Mouse (Mus musculus): ENCODE measurements around the gene Fam167b. TPM values are rescaled to one million over a fixed set of nuclear protein-coding genes. Genes with fewer than 3 reads are reported as not detected.
A peak's percentile ranks its signal among the peaks of the same experiment; 100 is the strongest.

Gene Fam167b
- polyA plus RNA-seq, 1 experiment from 2014 or later: 5.1 TPM

GRCm38 (mm10) chr4:129618786-129619691 lies 40.7 kb upstream of the Fam167b start, which contains the start of gene Iqcc:
Gene Iqcc (minus strand): TSS chr4:129619099.
- H3K27ac ChIP-seq: peak within 1 kb of the TSS; percentile 81
- H3K9me3 ChIP-seq: no peaks in the 10 kb centered on the region
- peaks cover 18% of the 10 kb centered on the region for H3K4me1 ChIP-seq
- WGBS: 4% methylated on average over 44 of the region's 44 CpGs
- peak; percentile 89 for ATAC-seq (ENCODE audit: insufficient number of reproducible peaks, insufficient read depth, low FRiP score, low TSS enrichment)
- peak within 1 kb of the TSS; percentile 74 for H3K4me2 ChIP-seq (replicated peaks)
- peak within 1 kb of the TSS; percentile 75 for H3K9ac ChIP-seq
- H3K4me3 ChIP-seq: peak within 1 kb of the TSS; percentile 59
- H3K36me3 ChIP-seq: peaks cover 20% of the 10 kb centered on the region
- H3K27me3 ChIP-seq: no peaks in the 10 kb centered on the region

GRCm38 (mm10) chr4:129618031-129618430 lies 39.7 kb upstream of the Fam167b start:
- H3K27ac ChIP-seq: no peak overlapping the region
- WGBS: 96% methylated on average over 5 of the region's 5 CpGs

GRCm38 (mm10) chr4:129617121-129617641 lies 38.8 kb upstream of the Fam167b start:
- ATAC-seq (ENCODE audit: insufficient number of reproducible peaks, insufficient read depth, low FRiP score, low TSS enrichment): no peak
- peaks cover 8% of the 10 kb centered on the region for H3K4me1 ChIP-seq
- no peaks in the 10 kb centered on the region for H3K27me3 ChIP-seq
- H3K4me2 ChIP-seq (replicated peaks): no peak overlapping the region
- no peaks in the 10 kb centered on the region for H3K9me3 ChIP-seq
- peaks cover 20% of the 10 kb centered on the region for H3K36me3 ChIP-seq
- H3K27ac ChIP-seq: no peak overlapping the region
- H3K4me3 ChIP-seq: no peak overlapping the region
- no peak overlapping the region for H3K9ac ChIP-seq
- WGBS: 96% methylated on average over 7 of the region's 7 CpGs

More at GRCm38 (mm10) chr4:129618031-129618430, 39.7 kb upstream of the Fam167b start:
- H3K4me1 ChIP-seq: peaks cover 15% of the 10 kb centered on the region
- H3K4me3 ChIP-seq: peak overlapping the region; percentile 59
- no peak for ATAC-seq (ENCODE audit: insufficient number of reproducible peaks, insufficient read depth, low FRiP score, low TSS enrichment)
- H3K9me3 ChIP-seq: no peaks in the 10 kb centered on the region
- H3K4me2 ChIP-seq (replicated peaks): peak overlapping the region; percentile 74
- no peaks in the 10 kb centered on the region for H3K27me3 ChIP-seq
- peak overlapping the region; percentile 75 for H3K9ac ChIP-seq
- H3K36me3 ChIP-seq: peaks cover 20% of the 10 kb centered on the region

GRCm38 (mm10) chr4:129616631-129617030 lies 38.3 kb upstream of the Fam167b start:
- peaks cover 20% of the 10 kb centered on the region for H3K36me3 ChIP-seq
- H3K4me3 ChIP-seq: no peak overlapping the region
- no peaks in the 10 kb centered on the region for H3K27me3 ChIP-seq
- no peak overlapping the region for H3K4me2 ChIP-seq (replicated peaks)
- WGBS: 88% methylated on average over 3 of the region's 3 CpGs
- H3K9ac ChIP-seq: no peak overlapping the region
- peaks cover 8% of the 10 kb centered on the region for H3K4me1 ChIP-seq
- H3K27ac ChIP-seq: no peak overlapping the region
- no peak for ATAC-seq (ENCODE audit: insufficient number of reproducible peaks, insufficient read depth, low FRiP score, low TSS enrichment)
- H3K9me3 ChIP-seq: no peaks in the 10 kb centered on the region

GRCm38 (mm10) chr4:129615801-129616290 lies 37.5 kb upstream of the Fam167b start:
- H3K9me3 ChIP-seq: no peaks in the 10 kb centered on the region
- peaks cover 16% of the 10 kb centered on the region for H3K36me3 ChIP-seq
- no peak overlapping the region for H3K4me2 ChIP-seq (replicated peaks)
- H3K27ac ChIP-seq: no peak overlapping the region
- H3K4me1 ChIP-seq: peaks cover 8% of the 10 kb centered on the region
- H3K4me3 ChIP-seq: no peak overlapping the region
- no peak overlapping the region for H3K9ac ChIP-seq
- WGBS: 88% methylated on average over 9 of the region's 9 CpGs
- ATAC-seq (ENCODE audit: insufficient number of reproducible peaks, insufficient read depth, low FRiP score, low TSS enrichment): no peak
- no peaks in the 10 kb centered on the region for H3K27me3 ChIP-seq

GRCm38 (mm10) chr4:129614093-129614492 lies 35.7 kb upstream of the Fam167b start, which contains the start of gene Dcdc2b:
Gene Dcdc2b (minus strand): TSS chr4:129614257.
- Histone ChIP-seq H3K36me3 (peaks cover 24% of the 10 kb centered on the region), H3K27ac (no peak within 1 kb of the TSS), H3K9ac (no peak within 1 kb of the TSS), H3K4me1 (peaks cover 8% of the 10 kb centered on the region), H3K4me3 (no peak within 1 kb of the TSS), H3K4me2 (replicated peaks) (no peak within 1 kb of the TSS), H3K27me3 (no peaks in the 10 kb centered on the region), H3K9me3 (no peaks in the 10 kb centered on the region)
- no peak for ATAC-seq (ENCODE audit: insufficient number of reproducible peaks, insufficient read depth, low FRiP score, low TSS enrichment)
- WGBS: 83% methylated on average over 6 of the region's 6 CpGs

GRCm38 (mm10) chr4:129610472-129610871 lies 32.1 kb upstream of the Fam167b start:
- Histone ChIP-seq H3K9ac (no peak overlapping the region), H3K27me3 (no peaks in the 10 kb centered on the region), H3K4me1 (no peaks in the 10 kb centered on the region), H3K9me3 (no peaks in the 10 kb centered on the region), H3K4me3 (no peak overlapping the region), H3K36me3 (peaks cover 28% of the 10 kb centered on the region), H3K27ac (no peak overlapping the region), H3K4me2 (replicated peaks) (no peak overlapping the region)
- ATAC-seq (ENCODE audit: insufficient number of reproducible peaks, insufficient read depth, low FRiP score, low TSS enrichment): no peak
- 67% methylated on average over 4 of the region's 4 CpGs for WGBS

GRCm38 (mm10) chr4:129610026-129610425 lies 31.7 kb upstream of the Fam167b start:
- H3K9ac ChIP-seq: no peak overlapping the region
- H3K36me3 ChIP-seq: peaks cover 30% of the 10 kb centered on the region
- no peaks in the 10 kb centered on the region for H3K4me1 ChIP-seq
- no peak for ATAC-seq (ENCODE audit: insufficient number of reproducible peaks, insufficient read depth, low FRiP score, low TSS enrichment)
- no peak overlapping the region for H3K4me2 ChIP-seq (replicated peaks)
- no peak overlapping the region for H3K27ac ChIP-seq
- H3K27me3 ChIP-seq: no peaks in the 10 kb centered on the region
- 78% methylated on average over 4 of the region's 4 CpGs for WGBS
- no peak overlapping the region for H3K4me3 ChIP-seq
- no peaks in the 10 kb centered on the region for H3K9me3 ChIP-seq

- Histone ChIP-seq H3K9ac (no peak overlapping the region), H3K27me3 (no peaks in the 10 kb centered on the region), H3K36me3 (peaks cover 39% of the 10 kb centered on the region), H3K4me3 (no peak overlapping the region), H3K27ac (no peak overlapping the region), H3K4me1 (no peaks in the 10 kb centered on the region), H3K9me3 (no peaks in the 10 kb centered on the region), H3K4me2 (replicated peaks) (no peak overlapping the region)
- ATAC-seq (ENCODE audit: insufficient number of reproducible peaks, insufficient read depth, low FRiP score, low TSS enrichment): no peak
- WGBS: 83% methylated on average over 12 of the region's 12 CpGs
Measured at GRCm38 (mm10) chr4:129609139-129609631, 30.8 kb upstream of the Fam167b start.

- 38% methylated on average over 7 of the region's 7 CpGs for WGBS
- peak; percentile 65 for ATAC-seq (ENCODE audit: insufficient number of reproducible peaks, insufficient read depth, low FRiP score, low TSS enrichment)
- Histone ChIP-seq H3K9ac (no peak overlapping the region), H3K4me2 (replicated peaks) (no peak overlapping the region), H3K9me3 (no peaks in the 10 kb centered on the region), H3K4me3 (no peak overlapping the region), H3K36me3 (peaks cover 45% of the 10 kb centered on the region), H3K27me3 (no peaks in the 10 kb centered on the region), H3K4me1 (no peaks in the 10 kb centered on the region), H3K27ac (peak overlapping the region; percentile 26; the same call in 1 of the 2 replicates)
Measured at GRCm38 (mm10) chr4:129608426-129609025, 30.2 kb upstream of the Fam167b start.
